Mouse (Mus musculus) heart, adult 2 months (tissue): ENCODE data around the gene Itgb2l.
"Not testable (repeated sequence)": the region's sequence is repeated elsewhere in the genome, so short reads cannot be mapped to it uniquely, and the experiment has no call there.

Experiments
- CTCF ChIP-seq: fragments of 200-600 bp; IDR thresholded peaks from 2 replicates; pipeline ENCODE4 v1.8.1; 2022; ENCODE audit warnings: antibody characterized with exemption, mild to moderate bottlenecking, moderate library complexity
- EP300 ChIP-seq: fragments of 200-500 bp; IDR thresholded peaks from 2 replicates; pipeline ENCODE4 v1.6.1; 2011; ENCODE audit warnings: low read depth, low read length, control low read depth; ENCODE audit not compliant: insufficient read depth

GRCm38 (mm10) chr16:96450871-96451270 lies 7.5 kb upstream of the Itgb2l start:
- TF ChIP-seq CTCF, EP300: not testable (repeated sequence)
